Mouse (Mus musculus) heart, adult 2 months (tissue): ENCODE data around the gene Cpsf4l. TPM values are rescaled to one million over a fixed set of nuclear protein-coding genes. Genes with fewer than 3 reads are reported as not detected.

Experiments used
- DNase-seq, 2 experiments: peaks; one replicate each; pipeline ENCODE4 v3.0.0; 2021
- H3K27ac ChIP-seq: fragments of 200-600 bp; 2 replicates; pipeline ENCODE4 v1.8.1; 2022
- H3K27me3 ChIP-seq: fragments of 200-500 bp; 2 replicates; pipeline ENCODE4 v1.6.1; 2012; ENCODE audit warnings: mild to moderate bottlenecking, low read length, inconsistent platforms, mixed read lengths; ENCODE audit not compliant: control insufficient read depth, insufficient read depth
- H3K36me3 ChIP-seq: fragments of 200-500 bp; 2 replicates; pipeline ENCODE4 v1.6.1; 2012; ENCODE audit warnings: low read length, inconsistent platforms; ENCODE audit not compliant: control insufficient read depth, insufficient read depth
- H3K4me1 ChIP-seq: fragments of 200-500 bp; 2 replicates; pipeline ENCODE4 v1.6.1; 2011; ENCODE audit warnings: low read length; ENCODE audit not compliant: control insufficient read depth, insufficient read depth
- H3K4me3 ChIP-seq: fragments of 200-600 bp; 2 replicates; pipeline ENCODE4 v1.8.1; 2022
- H3K79me2 ChIP-seq: fragments of 200-500 bp; replicated peaks from 2 replicates; pipeline ENCODE4 v1.6.1; 2012; ENCODE audit warnings: mild to moderate bottlenecking, inconsistent platforms, low read length, moderate library complexity, mixed read lengths; ENCODE audit not compliant: control insufficient read depth, insufficient read depth
- H3K9ac ChIP-seq: fragments of 200-500 bp; 2 replicates; pipeline ENCODE4 v1.6.1; 2012; ENCODE audit warnings: low read depth, mild to moderate bottlenecking, control low read depth, inconsistent platforms, low read length, mixed read lengths
- CTCF ChIP-seq: fragments of 200-600 bp; IDR thresholded peaks from 2 replicates; pipeline ENCODE4 v1.8.1; 2022; ENCODE audit warnings: antibody characterized with exemption, mild to moderate bottlenecking, moderate library complexity
- EP300 ChIP-seq: fragments of 200-500 bp; IDR thresholded peaks from 2 replicates; pipeline ENCODE4 v1.6.1; 2011; ENCODE audit warnings: low read depth, low read length, control low read depth; ENCODE audit not compliant: insufficient read depth
- POLR2A ChIP-seq: fragments of 200-500 bp; IDR thresholded peaks from 2 replicates; pipeline ENCODE4 v1.6.1; 2011; ENCODE audit warnings: mild to moderate bottlenecking, low read depth, low read length, control low read depth; ENCODE audit not compliant: insufficient read depth
- WGBS: fragments of 180-500 bp; shearing (Covaris S2); methylation state at CpG from one replicate; pipeline ENCODE4 v1.1.7; 2018; 5-methylcytosine and 5-hydroxymethylcytosine counted together
- intact Hi-C: fragments of 180-260 bp; cut with DNase I; formaldehyde crosslinking; loops from one replicate; pipeline ENCODE4 v1.15.1; 2025
- polyA plus RNA-seq: library from polyadenylated mRNA; depleted of rRNA; stranded (reverse); fragments of >200 nt; gene quantifications from 2 replicates; pipeline ENCODE4 v1.2.3, GENCODE M21; 2012
- total RNA-seq, 2 experiments: library from RNA; stranded (reverse); gene quantifications; 2 replicates each; pipeline ENCODE4 v1.2.3; 2021

Cpsf4l gene
- total and polyA plus RNA-seq, 3 experiments, result not detected

DNA sequence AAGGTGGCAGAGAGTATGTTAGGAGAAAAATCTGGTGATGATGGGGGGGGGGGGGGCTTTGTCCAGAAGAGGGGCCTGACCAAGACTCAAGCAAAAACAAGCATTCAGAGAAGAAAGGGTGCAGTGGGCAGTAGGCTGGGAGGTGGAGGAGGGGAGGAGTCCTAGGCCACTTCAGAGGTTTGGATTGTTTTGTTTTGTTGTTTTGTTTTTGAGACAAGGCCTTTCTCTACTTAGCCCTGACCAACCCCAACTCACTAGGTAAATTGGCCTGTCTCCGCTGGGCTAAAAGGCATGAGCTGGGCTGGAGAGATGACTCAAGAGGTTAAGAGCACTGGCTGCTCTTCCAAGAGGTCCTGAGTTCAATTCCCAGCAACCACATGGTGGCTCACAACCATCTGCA lies 1.2 kb upstream of the Cpsf4l start:
- Histone ChIP-seq H3K36me3 (no peaks in the 10 kb centered on the region), H3K27ac (no peak overlapping the region), H3K4me1 (peaks cover 8% of the 10 kb centered on the region), H3K79me2 (no peaks in the 10 kb centered on the region), H3K9ac (no peak overlapping the region), H3K4me3 (no peak overlapping the region), H3K27me3 (no peaks in the 10 kb centered on the region)
- WGBS, result 92% methylated on average over 1 of the region's 1 CpGs
- no peak for TF ChIP-seq CTCF
- TF ChIP-seq POLR2A, result no peak
- no peak for TF ChIP-seq EP300
- intact Hi-C loops, result loop anchor here (2.0 kb wide), 1 partner anchor 40 kb away; the partner anchor contains the start of gene Cdc42ep4
- no peak for DNase-seq

DNA sequence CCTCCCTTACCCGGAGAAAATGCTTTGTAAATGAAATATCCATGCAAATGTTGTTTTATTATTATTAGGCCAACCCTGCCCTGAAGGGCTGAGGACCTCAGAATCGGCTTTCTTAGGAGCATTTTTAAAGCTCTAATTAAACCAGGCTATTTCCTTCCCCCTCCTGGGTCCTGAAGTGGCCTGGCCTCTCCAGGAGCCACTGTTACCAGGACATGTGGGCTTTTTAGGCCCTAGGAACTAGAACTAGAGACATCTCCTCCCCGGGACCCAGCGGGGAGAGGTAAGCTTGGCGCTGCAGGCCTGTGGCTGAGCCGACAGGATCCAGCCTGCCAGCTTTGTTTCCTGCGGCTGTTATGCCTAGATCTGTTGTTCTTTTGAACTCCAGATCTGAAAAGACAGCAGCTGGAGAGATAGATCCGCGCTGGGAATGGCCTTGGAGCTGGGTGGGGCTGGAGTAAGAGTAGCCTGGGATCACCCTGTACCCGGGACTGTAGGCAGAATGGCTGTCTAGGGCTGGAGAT lies 500 bp upstream of the Cpsf4l start:
- Histone ChIP-seq H3K27me3 (no peaks in the 10 kb centered on the region), H3K4me3 (no peak overlapping the region), H3K4me1 (peaks cover 8% of the 10 kb centered on the region), H3K36me3 (no peaks in the 10 kb centered on the region), H3K27ac (peak overlapping the region; percentile 58), H3K79me2 (no peaks in the 10 kb centered on the region), H3K9ac (peak overlapping the region; percentile 24; the same call in 1 of the 2 replicates)
- no peak for DNase-seq
- intact Hi-C loops, result loop anchor here (2.0 kb wide), 1 partner anchor 40 kb away; the partner anchor contains the start of gene Cdc42ep4
- WGBS, result 23% methylated on average over 10 of the region's 10 CpGs
- no peak for TF ChIP-seq POLR2A
- TF ChIP-seq EP300, result no peak
- TF ChIP-seq CTCF, result no peak

DNA sequence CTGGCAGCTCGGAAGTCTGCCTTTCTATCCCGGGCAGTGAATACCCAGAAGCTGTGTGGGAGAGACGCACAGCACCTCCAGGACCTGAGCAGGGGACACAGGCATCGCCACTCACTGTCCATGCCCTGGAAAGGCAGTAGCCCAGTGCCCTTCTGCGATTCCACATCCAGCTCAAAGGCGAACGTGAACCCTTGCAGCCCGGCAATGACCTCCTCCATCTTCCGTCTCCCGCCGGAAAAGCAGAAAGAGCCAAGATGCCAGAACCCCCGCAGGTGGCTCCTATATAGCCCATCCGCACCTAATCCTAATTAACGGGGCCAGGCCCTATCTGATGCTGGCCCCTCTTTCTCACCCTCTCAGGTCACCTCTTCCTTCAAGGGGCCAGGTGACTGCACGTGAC lies 545 bp downstream of the Cpsf4l start:
- DNase-seq, result no peak
- H3K4me1 ChIP-seq, result peaks cover 8% of the 10 kb centered on the region
- no peaks in the 10 kb centered on the region for H3K27me3 ChIP-seq
- H3K27ac ChIP-seq, result no peak overlapping the region
- intact Hi-C loops, result no loop called here
- 57% methylated on average over 15 of the region's 15 CpGs for WGBS
- H3K4me3 ChIP-seq, result no peak overlapping the region
- H3K36me3 ChIP-seq, result no peaks in the 10 kb centered on the region
- H3K9ac ChIP-seq, result no peak overlapping the region
- H3K79me2 ChIP-seq, result no peaks in the 10 kb centered on the region
- no peak for TF ChIP-seq POLR2A
- TF ChIP-seq EP300, result no peak
- no peak for TF ChIP-seq CTCF

DNA sequence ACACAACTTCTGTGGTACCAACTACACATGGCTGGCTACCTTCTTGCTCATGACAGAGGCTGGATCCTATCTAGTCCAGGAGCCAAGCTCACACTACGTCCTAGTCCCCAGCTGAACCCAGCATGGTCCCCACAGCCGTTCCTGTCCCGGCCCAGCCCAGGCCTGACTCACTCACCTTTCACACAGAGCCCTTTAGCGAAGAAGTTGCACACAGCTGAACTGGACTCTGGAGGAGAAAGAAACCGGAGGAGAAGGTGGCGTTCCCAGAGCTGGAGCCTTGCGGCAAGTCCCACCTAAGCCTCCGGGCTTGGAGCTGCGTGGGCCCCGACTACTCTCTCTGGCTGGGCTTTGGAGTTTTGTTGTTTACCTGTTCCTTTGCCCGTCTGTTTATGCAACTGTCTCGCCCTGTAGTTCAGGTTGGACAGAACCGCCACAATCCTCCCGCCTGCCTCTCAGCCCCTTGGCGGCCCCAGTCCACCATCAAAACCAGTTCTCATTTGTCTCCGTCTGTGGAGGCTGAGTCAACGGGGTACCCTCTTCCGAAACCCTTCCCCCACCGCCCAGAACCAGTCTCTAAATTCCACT lies 1.1 kb downstream of the Cpsf4l start:
- Histone ChIP-seq H3K4me3 (no peak overlapping the region), H3K27ac (no peak overlapping the region), H3K4me1 (peaks cover 10% of the 10 kb centered on the region), H3K9ac (no peak overlapping the region), H3K27me3 (no peaks in the 10 kb centered on the region), H3K36me3 (no peaks in the 10 kb centered on the region), H3K79me2 (no peaks in the 10 kb centered on the region)
- DNase-seq, result no peak
- WGBS, result 85% methylated on average over 19 of the region's 19 CpGs
- intact Hi-C loops, result no loop called here
- no peak for TF ChIP-seq CTCF
- no peak for TF ChIP-seq EP300

DNA sequence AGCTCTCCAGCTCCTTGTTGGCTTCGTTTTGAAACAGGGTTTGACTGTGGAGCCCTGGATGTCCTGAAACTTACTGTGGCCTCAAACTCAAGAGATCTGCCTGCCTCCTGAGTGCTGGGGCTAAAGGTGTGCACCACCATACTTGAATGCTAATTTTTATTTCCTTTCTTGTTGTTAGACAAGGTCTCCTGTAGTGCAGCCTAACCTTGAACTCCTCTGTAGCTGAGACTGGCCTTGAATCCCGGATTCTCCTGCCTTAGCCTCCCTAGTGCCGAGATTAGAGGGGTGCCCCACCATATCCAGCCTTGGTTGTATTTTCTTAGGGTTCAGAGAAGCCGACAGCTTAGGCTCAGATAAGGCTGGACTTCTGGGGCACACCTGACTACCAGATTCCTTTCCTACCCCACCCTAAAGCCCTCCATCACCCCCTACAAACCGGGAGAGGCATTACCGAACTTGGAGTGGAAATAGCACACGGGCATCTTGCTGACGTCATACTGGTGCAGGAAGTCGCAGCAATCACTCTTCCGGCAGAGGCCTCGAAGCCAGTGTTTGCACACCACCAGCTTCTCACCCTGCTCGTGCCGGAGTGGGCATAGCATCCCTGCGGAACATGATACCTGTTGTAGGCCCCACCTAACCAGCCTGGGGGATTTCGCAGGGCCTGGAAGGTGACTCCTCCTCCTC lies 3.7 kb downstream of the Cpsf4l start:
- WGBS, result 70% methylated on average over 15 of the region's 15 CpGs
- TF ChIP-seq EP300 (no peak), POLR2A (no peak), CTCF (no peak)
- Histone ChIP-seq H3K79me2 (no peaks in the 10 kb centered on the region), H3K4me1 (peaks cover 10% of the 10 kb centered on the region), H3K36me3 (no peaks in the 10 kb centered on the region), H3K27ac (no peak overlapping the region), H3K9ac (no peak overlapping the region), H3K27me3 (no peaks in the 10 kb centered on the region), H3K4me3 (no peak overlapping the region)
- DNase-seq, result no peak
- intact Hi-C loops, result no loop called here

DNA sequence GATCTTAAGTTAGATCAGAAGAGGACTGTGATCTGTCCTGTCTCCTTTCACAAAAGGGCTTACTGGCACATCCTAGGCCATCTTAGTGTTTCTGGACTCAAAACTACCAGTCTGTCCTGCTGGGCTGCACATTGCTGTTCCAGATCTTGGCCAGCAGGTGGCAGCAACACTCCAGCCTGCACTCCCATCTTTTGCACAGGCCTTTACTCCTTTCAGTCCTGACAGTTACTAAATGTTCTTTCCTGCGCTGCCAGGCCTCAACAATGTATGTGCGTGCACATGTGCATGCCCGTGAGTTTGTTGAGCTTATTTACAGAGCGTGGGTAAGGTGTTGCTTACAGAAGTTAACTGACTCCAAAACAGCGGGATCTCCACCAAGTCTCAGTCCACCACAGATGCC lies 6.1 kb downstream of the Cpsf4l start:
- intact Hi-C loops, result loop anchor here (1.0 to 5.0 kb wide), 3 partner anchors 47 to 526 kb away; partner anchors contain the start of gene Cdc42ep4
- WGBS, result 24% methylated on average over 5 of the region's 5 CpGs

More for the DNA sequence above, 6.1 kb downstream of the Cpsf4l start:
- H3K27ac ChIP-seq, result no peak overlapping the region
- no peak for TF ChIP-seq POLR2A
- TF ChIP-seq EP300, result peak; percentile 98
- peak; percentile 99 for TF ChIP-seq CTCF
- no peaks in the 10 kb centered on the region for H3K27me3 ChIP-seq
- H3K9ac ChIP-seq, result no peak overlapping the region
- peaks cover 3% of the 10 kb centered on the region; the same call in 1 of the 2 replicates for H3K4me1 ChIP-seq
- no peaks in the 10 kb centered on the region for H3K36me3 ChIP-seq
- H3K4me3 ChIP-seq, result no peak overlapping the region
- H3K79me2 ChIP-seq, result no peaks in the 10 kb centered on the region
- DNase-seq, result peak; percentile 77 to 85
